Comparison of ENCODE assay signal across 23 mouse cellular contexts in the genomic region with DNA sequence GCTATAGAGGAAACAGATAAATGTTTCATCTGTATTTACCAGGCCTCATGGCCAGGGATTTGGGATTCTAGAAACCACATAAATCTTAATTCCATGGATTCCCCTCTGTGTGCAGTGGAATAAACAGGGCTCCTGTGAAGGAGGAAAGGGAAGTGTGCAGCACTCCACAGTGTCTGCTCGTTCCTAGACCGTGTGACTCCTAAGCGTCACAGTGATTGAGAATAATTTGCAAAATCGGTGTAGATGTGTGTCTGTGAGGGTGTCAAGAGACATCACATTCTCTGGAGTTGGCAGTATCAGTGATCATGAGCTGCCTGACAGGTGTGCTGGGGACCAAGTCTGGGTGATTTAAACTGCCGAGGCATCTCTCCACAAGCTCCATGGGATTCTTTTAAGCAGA. TPM values are rescaled to one million over a fixed set of nuclear protein-coding genes. Genes with fewer than 3 reads are reported as not detected.
A peak's percentile ranks its signal among the peaks of the same experiment; 100 is the strongest.
DNase-seq lines count a peak whose midpoint lies in the region; ATAC-seq and TF ChIP-seq lines count a peak whose summit lies in the region.
"Had no signal": no experiment of that assay in that cellular context is flagged by ENCODE, and none has a peak within 500 bp of the region (broad histone marks: within the 10 kb centered on the region; RNA-seq: fewer than 3 reads in every experiment).

No protein-coding gene starts in this region.

- no peak for TF ChIP-seq CTCF in midbrain, postnatal 0 days (IDR thresholded peaks at IDR 0.05)

- no peaks in the 10 kb centered on the region for H3K27me3 ChIP-seq in midbrain, embryonic 15.5 days (replicated peaks)
- H3K27me3 ChIP-seq in midbrain, embryonic 13.5 days = no peaks in the 10 kb centered on the region
- H3K27me3 ChIP-seq in midbrain, embryonic 16.5 days (ENCODE audit: control insufficient read depth, insufficient read depth, low read depth, low read length) = no peaks in the 10 kb centered on the region
- no peaks in the 10 kb centered on the region; the same call in 1 of the 2 replicates for H3K27me3 ChIP-seq in midbrain, embryonic 11.5 days (ENCODE audit: control insufficient read depth, insufficient read depth, low read length)
- H3K27me3 ChIP-seq in midbrain, postnatal 0 days (ENCODE audit: insufficient read depth, low read length) = no peaks in the 10 kb centered on the region
- H3K27me3 ChIP-seq in midbrain, embryonic 10.5 days (ENCODE audit: low read depth, poor library complexity, severe bottlenecking) = peaks cover 6% of the 10 kb centered on the region; the same call in 1 of the 2 replicates
- H3K27me3 ChIP-seq: CH12.LX had no signal

- 0 out of 2 replicates have a peak, but pooled peaks have one; percentile 59 for ATAC-seq in midbrain, embryonic 15.5 days (replicated peaks)
- ATAC-seq in midbrain, embryonic 13.5 days = no peak
- ATAC-seq in midbrain, embryonic 16.5 days = peak; percentile 74; the same call in 1 of the 2 replicates
- no peak for ATAC-seq in midbrain, embryonic 11.5 days (ENCODE audit: low FRiP score)
- ATAC-seq in midbrain, postnatal 0 days (ENCODE audit: low FRiP score) = 0 out of 2 replicates have a peak, but pooled peaks have one; percentile 41
- ATAC-seq: activated CD4-positive, CD25-positive, alpha-beta regulatory T cell, adult 4 months; CD4-positive, CD25-positive, alpha-beta regulatory T cell, adult 4 months; Patski had no signal

- no peaks in the 10 kb centered on the region for H3K36me3 ChIP-seq in midbrain, embryonic 15.5 days (replicated peaks)
- H3K36me3 ChIP-seq in midbrain, embryonic 13.5 days = no peaks in the 10 kb centered on the region
- H3K36me3 ChIP-seq in midbrain, embryonic 16.5 days (ENCODE audit: control insufficient read depth, insufficient read depth, low read length) = no peaks in the 10 kb centered on the region
- H3K36me3 ChIP-seq in midbrain, embryonic 11.5 days (ENCODE audit: control insufficient read depth, insufficient read depth, low read length) = no peaks in the 10 kb centered on the region
- no peaks in the 10 kb centered on the region for H3K36me3 ChIP-seq in midbrain, postnatal 0 days (ENCODE audit: insufficient read depth, low read length)
- no peaks in the 10 kb centered on the region for H3K36me3 ChIP-seq in midbrain, embryonic 10.5 days
- H3K36me3 ChIP-seq: G1E had no signal

- no peaks in the 10 kb centered on the region for H3K9me3 ChIP-seq in midbrain, embryonic 15.5 days
- H3K9me3 ChIP-seq in midbrain, embryonic 13.5 days = no peaks in the 10 kb centered on the region
- H3K9me3 ChIP-seq in midbrain, embryonic 16.5 days (replicated peaks; ENCODE audit: control insufficient read depth, low read length, poor library complexity, severe bottlenecking) = no peaks in the 10 kb centered on the region
- H3K9me3 ChIP-seq in midbrain, embryonic 11.5 days (ENCODE audit: control insufficient read depth, low read length) = no peaks in the 10 kb centered on the region
- H3K9me3 ChIP-seq in midbrain, postnatal 0 days (ENCODE audit: low read length) = no peaks in the 10 kb centered on the region
- no peaks in the 10 kb centered on the region for H3K9me3 ChIP-seq in midbrain, embryonic 10.5 days (replicated peaks)
- H3K9me3 ChIP-seq: G1E had no signal

- H3K4me3 ChIP-seq in midbrain, embryonic 15.5 days = no peak overlapping the region
- no peak overlapping the region for H3K4me3 ChIP-seq in midbrain, embryonic 13.5 days (replicated peaks)
- H3K4me3 ChIP-seq in midbrain, embryonic 16.5 days (ENCODE audit: low read depth, low read length) = no peak overlapping the region
- H3K4me3 ChIP-seq in midbrain, embryonic 11.5 days (ENCODE audit: low read depth, low read length) = no peak overlapping the region
- no peak overlapping the region for H3K4me3 ChIP-seq in midbrain, postnatal 0 days (ENCODE audit: low read depth, low read length)
- H3K4me3 ChIP-seq in midbrain, embryonic 10.5 days = no peak overlapping the region

- no peak overlapping the region for H3K27ac ChIP-seq in midbrain, embryonic 15.5 days
- no peak overlapping the region for H3K27ac ChIP-seq in midbrain, embryonic 13.5 days
- H3K27ac ChIP-seq in midbrain, embryonic 16.5 days (ENCODE audit: low read length) = no peak overlapping the region
- H3K27ac ChIP-seq in midbrain, embryonic 11.5 days (ENCODE audit: low read depth, low read length) = no peak overlapping the region
- H3K27ac ChIP-seq in midbrain, postnatal 0 days (ENCODE audit: low read depth, low read length) = no peak overlapping the region
- no peak overlapping the region for H3K27ac ChIP-seq in midbrain, embryonic 10.5 days (replicated peaks)

- 67% methylated on average over 5 of the region's 5 CpGs for WGBS in midbrain, embryonic 15.5 days
- whole genome bisulfite sequencing in midbrain, embryonic 13.5 days = 63% methylated on average over 5 of the region's 5 CpGs
- 68% methylated on average over 5 of the region's 5 CpGs for WGBS in midbrain, embryonic 16.5 days
- 82% methylated on average over 5 of the region's 5 CpGs for WGBS in midbrain, embryonic 11.5 days
- 49% methylated on average over 5 of the region's 5 CpGs for WGBS in midbrain, postnatal 0 days
- WGBS in midbrain, embryonic 10.5 days = 85% methylated on average over 5 of the region's 5 CpGs

- no peak overlapping the region for H3K4me2 ChIP-seq in midbrain, embryonic 15.5 days
- no peak overlapping the region for H3K4me2 ChIP-seq in midbrain, embryonic 13.5 days (replicated peaks)
- no peak overlapping the region for H3K4me2 ChIP-seq in midbrain, embryonic 16.5 days (ENCODE audit: low read length)
- H3K4me2 ChIP-seq in midbrain, embryonic 11.5 days = no peak overlapping the region
- H3K4me2 ChIP-seq in midbrain, postnatal 0 days (ENCODE audit: low read depth, low read length, poor library complexity, severe bottlenecking) = no peak overlapping the region

- peaks cover 2% of the 10 kb centered on the region; the same call in 1 of the 2 replicates for H3K4me1 ChIP-seq in midbrain, embryonic 15.5 days
- H3K4me1 ChIP-seq in midbrain, embryonic 13.5 days (replicated peaks) = no peaks in the 10 kb centered on the region
- peaks cover 3% of the 10 kb centered on the region; the same call in 1 of the 2 replicates for H3K4me1 ChIP-seq in midbrain, embryonic 16.5 days (ENCODE audit: control insufficient read depth, insufficient read depth, low read length)
- no peaks in the 10 kb centered on the region for H3K4me1 ChIP-seq in midbrain, embryonic 11.5 days (ENCODE audit: control insufficient read depth, insufficient read depth, low read length)
- H3K4me1 ChIP-seq in midbrain, postnatal 0 days (ENCODE audit: insufficient read depth, low read length) = no peaks in the 10 kb centered on the region
- peaks cover 7% of the 10 kb centered on the region; the same call in 1 of the 2 replicates for H3K4me1 ChIP-seq in midbrain, embryonic 10.5 days

- DNase-seq in midbrain, embryonic 11.5 days (ENCODE audit: low spot score, missing footprints) = no peak
- no peak for DNase-seq in midbrain, postnatal 0 days (ENCODE audit: low spot score)
- DNase-seq in midbrain, embryonic 10.5 days (ENCODE audit: low spot score) = no peak
- DNase-seq: adrenal gland, adult 2 months; adrenal gland, adult 8-10 months; adrenal gland, postnatal 14 days; adrenal gland, postnatal 25 days; adrenal gland, postnatal 36 days; B cell, adult 2 months; cerebellum, adult 11 months; cerebellum, adult 11-12 months; cerebellum, adult 18-20 months had no signal

- H3K9ac ChIP-seq in midbrain, embryonic 15.5 days = no peak overlapping the region
- no peak overlapping the region for H3K9ac ChIP-seq in midbrain, embryonic 13.5 days (replicated peaks)
- H3K9ac ChIP-seq in midbrain, embryonic 16.5 days (ENCODE audit: low read depth, low read length) = no peak overlapping the region
- H3K9ac ChIP-seq in midbrain, embryonic 11.5 days (ENCODE audit: low read length) = no peak overlapping the region
- H3K9ac ChIP-seq in midbrain, postnatal 0 days (replicated peaks; ENCODE audit: low read length, poor library complexity, severe bottlenecking) = no peak overlapping the region

RNA-seq across cellular contexts. Expression of gene Kcnmb2, which starts 8.9 kb away (rescaled TPM):
- polyA plus RNA-seq in midbrain, embryonic 15.5 days (2015; fragmentation: Nextera tagmentation; extraction: Ambion mirVana) = 13.4 and 14.0 TPM in 2 replicates
- polyA plus RNA-seq in midbrain, embryonic 13.5 days (2015; fragmentation: Nextera tagmentation; extraction: Ambion mirVana) = 6.5 and 6.9 TPM in 2 replicates
- 13.2 and 13.4 TPM in 2 replicates for polyA plus RNA-seq in midbrain, embryonic 16.5 days (2015; fragmentation: Nextera tagmentation; extraction: Ambion mirVana)
- 2.1 and 2.5 TPM in 2 replicates for polyA plus RNA-seq in midbrain, embryonic 11.5 days (2014; fragmentation: Nextera tagmentation; extraction: Ambion mirVana)
- total RNA-seq in midbrain, postnatal 0 days (2014; rRNA removed) = 10.0 and 15.0 TPM in 2 replicates
- 10.4 and 11.3 TPM in 2 replicates for polyA plus RNA-seq in midbrain, postnatal 0 days (2015; fragmentation: Nextera tagmentation; extraction: Ambion mirVana)
- 1.8 and 1.9 TPM in 2 replicates for polyA plus RNA-seq in midbrain, embryonic 10.5 days (2016; fragmentation: Nextera tagmentation; extraction: Ambion mirVana)
- total RNA-seq: CH12.LX, ES-E14, MEL had no signal
- polyA plus RNA-seq: C2C12; CD4-positive, CD25-positive, alpha-beta regulatory T cell, adult 4 months; G1E; Patski had no signal

Comparison
In these comparisons a context has a peak if more than half of its experiments do, and no peak if none do; other contexts are left out.
1. ATAC-seq: peak in midbrain, embryonic 15.5 days (single experiment), midbrain, embryonic 16.5 days (single experiment) and midbrain, postnatal 0 days (single experiment); none in midbrain, embryonic 13.5 days (single experiment) and midbrain, embryonic 11.5 days (single experiment).